Mouse (Mus musculus) stomach, embryonic 14.5 days (tissue): ENCODE data around the gene Phb2. TPM values are rescaled to one million over a fixed set of nuclear protein-coding genes. Genes with fewer than 3 reads are reported as not detected.

ENCODE experiments used
- ATAC-seq: fragments of 200-750 bp; cut with Nextera tagmentation; 2 replicates; pipeline ENCODE4 v1.8.0; 2017; ENCODE audit warnings: low read depth, moderate TSS enrichment; ENCODE audit not compliant: insufficient number of reproducible peaks, insufficient read depth, low FRiP score
- H3K27ac ChIP-seq: fragments of 300-500 bp; sonication (generic); 2 replicates; pipeline ENCODE4 v1.5.1; 2014; ENCODE audit warnings: mild to moderate bottlenecking, low read length, moderate library complexity, mixed read lengths
- H3K27me3 ChIP-seq: fragments of 300-500 bp; sonication (generic); 2 replicates; pipeline ENCODE4 v1.6.1; 2014; ENCODE audit warnings: low read length, control low read depth, mixed read lengths; ENCODE audit not compliant: control insufficient read depth, insufficient read depth
- H3K36me3 ChIP-seq: fragments of 300-500 bp; sonication (generic); 2 replicates; pipeline ENCODE4 v1.6.1; 2014; ENCODE audit warnings: mild to moderate bottlenecking, control low read depth, low read length, moderate library complexity, mixed read lengths; ENCODE audit not compliant: control insufficient read depth, insufficient read depth
- H3K4me1 ChIP-seq: fragments of 300-500 bp; sonication (generic); 2 replicates; pipeline ENCODE4 v1.6.1; 2014; ENCODE audit warnings: low read length, control low read depth, mixed read lengths; ENCODE audit not compliant: control insufficient read depth, insufficient read depth
- H3K4me2 ChIP-seq: fragments of 300-500 bp; sonication (generic); replicated peaks from 2 replicates; pipeline ENCODE4 v1.6.1; 2014; ENCODE audit warnings: low read depth, low read length, control low read depth
- H3K4me3 ChIP-seq: fragments of 300-500 bp; sonication (generic); 2 replicates; pipeline ENCODE4 v1.5.1; 2014; ENCODE audit warnings: low read depth, low read length, control low read depth
- H3K9ac ChIP-seq: fragments of 300-500 bp; sonication (generic); replicated peaks from 2 replicates; pipeline ENCODE4 v1.6.1; 2014; ENCODE audit warnings: low read depth, mild to moderate bottlenecking, control low read depth, low read length, moderate library complexity, mixed read lengths
- H3K9me3 ChIP-seq: fragments of 300-500 bp; sonication (generic); 2 replicates; pipeline ENCODE4 v1.6.1; 2016; ENCODE audit warnings: low read depth, low read length, control low read depth; ENCODE audit not compliant: control insufficient read depth
- WGBS: fragments of 180-500 bp; shearing (Covaris S2); extraction: QIAGEN DNeasy Blood & Tissue Kit; methylation state at CpG from one replicate; pipeline ENCODE4 v1.1.7; 2014; 5-methylcytosine and 5-hydroxymethylcytosine counted together
- polyA plus RNA-seq: library from polyadenylated mRNA; unstranded; fragments of >200 nt; fragmentation: Nextera tagmentation; extraction: Ambion mirVana; gene quantifications from 2 replicates; pipeline ENCODE4 v1.2.1, GENCODE M21; 2014

Gene Phb2
- polyA plus RNA-seq, 1 experiment from 2014 or later: 290 TPM

GRCm38 (mm10) chr6:124720904-124721303 is 8.8 kb downstream of the Phb2 start:
- 0 out of 2 replicates have a peak overlapping the region, but pooled peaks have one; percentile 18 for H3K27ac ChIP-seq
- no peaks in the 10 kb centered on the region for H3K27me3 ChIP-seq
- WGBS: 63% methylated on average over 11 of the region's 11 CpGs
- H3K36me3 ChIP-seq: peaks cover 10% of the 10 kb centered on the region; the same call in 1 of the 2 replicates
- H3K4me2 ChIP-seq: peak overlapping the region; percentile 40; the same call in 1 of the 2 replicates
- H3K4me1 ChIP-seq: 0 out of 2 replicates have a peak, but pooled peaks cover 2% of the 10 kb centered on the region
- H3K9ac ChIP-seq: 0 out of 2 replicates have a peak overlapping the region, but pooled peaks have one; percentile 10
- peak overlapping the region; percentile 36; the same call in 1 of the 2 replicates for H3K4me3 ChIP-seq
- H3K9me3 ChIP-seq: no peaks in the 10 kb centered on the region
- no peak for ATAC-seq

- Histone ChIP-seq H3K4me1 (0 out of 2 replicates have a peak, but pooled peaks cover 2% of the 10 kb centered on the region), H3K9ac (no peak overlapping the region), H3K4me3 (no peak overlapping the region), H3K27ac (no peak overlapping the region), H3K27me3 (no peaks in the 10 kb centered on the region), H3K9me3 (no peaks in the 10 kb centered on the region), H3K4me2 (no peak overlapping the region), H3K36me3 (no peaks in the 10 kb centered on the region)
- 81% methylated on average over 6 of the region's 6 CpGs for WGBS
- ATAC-seq: no peak
Observed at GRCm38 (mm10) chr6:124722876-124723473, 10.8 kb downstream of the Phb2 start.

- 0 out of 2 replicates have a peak, but pooled peaks cover 2% of the 10 kb centered on the region for H3K4me1 ChIP-seq
- H3K27me3 ChIP-seq: no peaks in the 10 kb centered on the region
- no peak overlapping the region for H3K4me3 ChIP-seq
- H3K9me3 ChIP-seq: no peaks in the 10 kb centered on the region
- WGBS: 73% methylated on average over 8 of the region's 8 CpGs
- no peak overlapping the region for H3K4me2 ChIP-seq
- H3K9ac ChIP-seq: no peak overlapping the region
- no peaks in the 10 kb centered on the region for H3K36me3 ChIP-seq
- no peak overlapping the region for H3K27ac ChIP-seq
- no peak for ATAC-seq
Observed at GRCm38 (mm10) chr6:124723541-124723940, 11.4 kb downstream of the Phb2 start.

GRCm38 (mm10) chr6:124724472-124724871 is 12.3 kb downstream of the Phb2 start:
- Histone ChIP-seq H3K4me1 (0 out of 2 replicates have a peak, but pooled peaks cover 2% of the 10 kb centered on the region), H3K9me3 (no peaks in the 10 kb centered on the region), H3K4me3 (no peak overlapping the region), H3K27ac (no peak overlapping the region), H3K27me3 (no peaks in the 10 kb centered on the region), H3K36me3 (no peaks in the 10 kb centered on the region), H3K9ac (no peak overlapping the region), H3K4me2 (no peak overlapping the region)
- 85% methylated on average over 10 of the region's 10 CpGs for WGBS
- no peak for ATAC-seq

GRCm38 (mm10) chr6:124728621-124729020 is 16.5 kb downstream of the Phb2 start:
- no peaks in the 10 kb centered on the region for H3K9me3 ChIP-seq
- no peak overlapping the region for H3K9ac ChIP-seq
- no peak overlapping the region for H3K4me2 ChIP-seq
- no peaks in the 10 kb centered on the region for H3K27me3 ChIP-seq
- no peaks in the 10 kb centered on the region for H3K36me3 ChIP-seq
- ATAC-seq: no peak
- H3K4me1 ChIP-seq: no peaks in the 10 kb centered on the region; the same call in 1 of the 2 replicates
- no peak overlapping the region for H3K4me3 ChIP-seq
- H3K27ac ChIP-seq: no peak overlapping the region
- 87% methylated on average over 10 of the region's 10 CpGs for WGBS

GRCm38 (mm10) chr6:124729850-124730705 is 17.9 kb downstream of the Phb2 start:
- Histone ChIP-seq H3K36me3 (no peaks in the 10 kb centered on the region), H3K4me1 (no peaks in the 10 kb centered on the region; the same call in 1 of the 2 replicates), H3K27me3 (no peaks in the 10 kb centered on the region), H3K9me3 (no peaks in the 10 kb centered on the region), H3K4me2 (no peak overlapping the region), H3K27ac (no peak overlapping the region), H3K4me3 (no peak overlapping the region), H3K9ac (no peak overlapping the region)
- WGBS: 74% methylated on average over 8 of the region's 8 CpGs
- ATAC-seq: no peak

- Histone ChIP-seq H3K9ac (no peak overlapping the region), H3K36me3 (no peaks in the 10 kb centered on the region), H3K27ac (no peak overlapping the region), H3K9me3 (no peaks in the 10 kb centered on the region), H3K4me3 (no peak overlapping the region), H3K4me2 (no peak overlapping the region), H3K27me3 (no peaks in the 10 kb centered on the region), H3K4me1 (no peaks in the 10 kb centered on the region; the same call in 1 of the 2 replicates)
- no peak for ATAC-seq
- WGBS: 83% methylated on average over 7 of the region's 7 CpGs
Observed at GRCm38 (mm10) chr6:124731038-124731437, 18.9 kb downstream of the Phb2 start.

GRCm38 (mm10) chr6:124732476-124733370 is 20.6 kb downstream of the Phb2 start:
- no peaks in the 10 kb centered on the region for H3K27me3 ChIP-seq
- WGBS: 49% methylated on average over 19 of the region's 19 CpGs
- H3K36me3 ChIP-seq: no peaks in the 10 kb centered on the region
- H3K4me2 ChIP-seq: no peak overlapping the region
- ATAC-seq: 0 out of 2 replicates have a peak, but pooled peaks have one; percentile 34
- no peak overlapping the region for H3K4me3 ChIP-seq
- no peak overlapping the region for H3K27ac ChIP-seq
- no peaks in the 10 kb centered on the region for H3K9me3 ChIP-seq
- no peak overlapping the region for H3K9ac ChIP-seq
- no peaks in the 10 kb centered on the region; the same call in 1 of the 2 replicates for H3K4me1 ChIP-seq
